Mouse (Mus musculus) embryonic fibroblast, embryonic 13.5 days (primary cell): ENCODE results near the gene Nrm.
A peak's percentile ranks its signal among the peaks of the same experiment; 100 is the strongest.

Experiments used
- CTCF ChIP-seq: IDR thresholded peaks from 2 replicates; pipeline ENCODE4 v1.5.1; 2011; ENCODE audit warnings: mild to moderate bottlenecking, control low read depth, low read length, moderate library complexity, borderline replicate concordance; ENCODE audit not compliant: insufficient read depth
- POLR2A ChIP-seq: IDR thresholded peaks from 2 replicates; pipeline ENCODE4 v1.6.1; 2011; ENCODE audit warnings: low read depth, mild to moderate bottlenecking, control low read depth, low read length, moderate library complexity

DNA sequence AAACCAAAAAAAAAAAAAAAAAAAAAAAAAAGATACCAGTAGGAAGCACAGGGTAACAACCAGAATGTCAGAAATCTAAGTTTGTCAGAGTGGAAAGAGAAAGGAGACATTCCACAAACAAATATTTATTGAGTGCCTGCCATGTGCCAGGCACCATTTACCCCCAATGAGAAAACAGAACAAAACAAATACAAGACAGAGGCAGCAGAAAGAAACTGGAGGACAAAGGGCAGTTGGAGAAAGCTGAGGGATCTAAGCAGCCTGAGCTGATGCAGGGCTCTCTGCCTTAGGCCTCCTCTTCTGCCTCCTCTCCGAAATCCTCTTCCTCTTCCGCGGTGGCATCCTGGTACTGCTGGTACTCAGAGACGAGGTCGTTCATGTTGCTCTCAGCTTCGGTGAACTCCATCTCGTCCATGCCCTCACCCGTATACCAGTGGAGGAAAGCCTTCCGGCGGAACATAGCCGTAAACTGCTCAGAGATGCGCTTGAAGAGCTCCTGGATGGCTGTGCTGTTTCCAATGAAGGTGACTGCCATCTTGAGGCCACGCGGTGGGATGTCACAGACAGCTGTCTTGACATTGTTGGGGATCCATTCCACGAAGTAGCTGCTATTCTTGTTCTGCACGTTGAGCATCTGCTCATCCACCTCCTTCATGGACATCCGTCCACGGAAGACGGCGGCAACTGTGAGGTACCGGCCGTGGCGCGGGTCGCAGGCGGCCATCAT lies 26.3 kb upstream of the Nrm start:
- TF ChIP-seq POLR2A, result peak; percentile 33; the same call in 1 of the 2 replicates
- TF ChIP-seq CTCF, result 0 out of 2 replicates have a peak, but pooled peaks have one; percentile 13
